Mouse (Mus musculus): Measurements from ENCODE around the gene Trim16. TPM values are rescaled to one million over a fixed set of nuclear protein-coding genes. Genes with fewer than 3 reads are reported as not detected.

Trim16 gene
- polyA plus RNA-seq, 1 experiment: 23.5 TPM

DNA sequence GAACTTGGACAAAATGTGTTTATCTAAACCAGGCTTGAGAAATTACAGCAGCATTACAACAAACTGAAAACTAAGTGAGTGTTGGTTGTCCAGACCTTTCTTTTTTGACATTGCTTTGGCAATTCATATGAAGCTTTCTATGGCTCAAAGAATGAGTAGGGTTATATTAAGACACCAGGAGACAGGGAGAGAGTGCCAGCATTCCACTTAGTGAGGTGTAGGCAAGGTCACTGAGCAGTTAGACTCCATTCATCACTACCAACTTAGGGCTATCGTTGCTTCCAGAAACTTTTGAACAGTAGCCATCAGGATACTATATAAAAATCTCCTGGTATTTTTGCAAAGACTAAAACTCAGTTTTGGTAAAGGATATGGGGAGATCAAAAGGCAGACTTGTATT is 57.4 kb downstream of the Trim16 start:
- no peak for TF ChIP-seq CTCF (IDR thresholded peaks at IDR 0.05; ENCODE audit: borderline replicate concordance, insufficient read depth, low read length)
- TF ChIP-seq POLR2A (IDR thresholded peaks at IDR 0.05; ENCODE audit: low read depth, low read length): no peak
- Histone ChIP-seq H3K4me3 (ENCODE audit: insufficient read depth, low read length) (no peak overlapping the region), H3K27ac (ENCODE audit: insufficient read depth, low read length) (no peak overlapping the region), H3K4me1 (ENCODE audit: control insufficient read depth, insufficient read depth, low read length) (peaks cover 3% of the 10 kb centered on the region)

DNA sequence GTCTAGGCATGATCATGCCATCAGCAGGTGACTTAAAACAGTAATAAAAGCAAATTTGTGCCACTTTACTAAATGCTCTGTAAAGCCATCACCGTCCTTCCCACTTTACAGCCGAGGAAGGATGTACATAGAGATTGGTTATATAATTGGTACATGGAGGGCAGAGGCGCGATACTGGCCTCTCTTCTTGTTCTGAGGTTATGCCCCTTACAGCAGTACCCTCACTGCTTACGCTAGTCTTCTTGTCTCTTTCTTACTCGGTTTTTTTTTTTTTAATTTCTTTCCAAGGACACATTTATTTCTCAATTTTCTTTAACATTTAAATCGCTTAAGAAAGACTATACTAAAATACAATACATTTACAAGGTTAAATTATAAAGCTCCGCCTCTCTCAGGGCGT is 58.7 kb downstream of the Trim16 start:
- H3K27ac ChIP-seq (ENCODE audit: insufficient read depth, low read length): peak overlapping the region; percentile 31; the same call in 1 of the 2 replicates
- TF ChIP-seq POLR2A (IDR thresholded peaks at IDR 0.05; ENCODE audit: low read depth, low read length) (no peak), CTCF (IDR thresholded peaks at IDR 0.05; ENCODE audit: borderline replicate concordance, insufficient read depth, low read length) (no peak)

DNA sequence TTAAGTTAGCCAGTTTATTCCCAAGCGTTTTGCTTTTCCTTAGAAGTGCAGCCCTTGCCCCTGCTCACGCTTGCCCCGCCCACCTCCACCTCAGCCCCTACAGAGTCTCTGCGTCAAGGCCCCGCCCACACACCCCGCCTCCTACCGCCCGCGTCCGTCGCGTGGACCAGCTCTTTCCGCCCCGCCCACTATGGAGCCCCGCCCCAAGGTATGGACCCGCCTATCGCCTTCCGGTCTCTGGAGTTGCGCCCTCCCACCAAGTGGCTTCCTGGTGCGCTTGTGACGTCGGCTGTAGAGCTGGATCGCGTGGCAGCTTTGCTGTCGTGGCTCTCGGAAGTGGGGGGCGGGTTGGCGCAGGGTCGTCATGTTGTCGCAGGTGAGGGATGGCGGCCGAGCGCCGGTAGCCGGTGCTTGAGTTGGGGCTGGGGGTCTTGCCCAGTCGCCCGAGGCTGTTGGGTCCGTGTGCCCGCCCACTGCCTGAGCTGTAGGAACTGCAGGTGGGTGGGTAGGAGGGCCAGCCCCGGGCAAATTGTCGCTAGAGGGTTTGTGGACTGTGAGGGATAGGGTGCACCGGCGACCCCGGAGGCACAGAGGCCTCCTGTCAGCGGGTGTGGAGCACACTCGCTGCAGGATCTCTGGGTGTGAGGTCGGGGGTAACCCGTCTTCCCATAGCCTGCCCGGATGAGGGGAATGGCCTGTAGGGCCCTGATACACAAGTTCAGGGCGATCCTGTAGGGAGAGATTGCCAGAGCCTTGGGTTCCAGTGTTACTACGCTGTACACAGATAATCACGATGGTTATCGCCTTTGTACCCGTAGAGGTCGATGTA is 59.4 kb downstream of the Trim16 start, which contains the start of gene Tvp23b:
Gene Tvp23b (plus strand): TSS at position 236 of the 829 bp plus-strand sequence.
- TF ChIP-seq POLR2A (IDR thresholded peaks at IDR 0.05; ENCODE audit: low read depth, low read length): peak; percentile 91
- TF ChIP-seq CTCF (IDR thresholded peaks at IDR 0.05; ENCODE audit: borderline replicate concordance, insufficient read depth, low read length): no peak
- H3K4me3 ChIP-seq (ENCODE audit: insufficient read depth, low read length): peak within 1 kb of the TSS; percentile 68
- H3K27ac ChIP-seq (ENCODE audit: insufficient read depth, low read length): peak within 1 kb of the TSS; percentile 44
- H3K4me1 ChIP-seq (ENCODE audit: control insufficient read depth, insufficient read depth, low read length): peaks cover 3% of the 10 kb centered on the region

More for the DNA sequence above, 58.7 kb downstream of the Trim16 start:
- H3K4me1 ChIP-seq (ENCODE audit: control insufficient read depth, insufficient read depth, low read length): peaks cover 3% of the 10 kb centered on the region
- peak overlapping the region; percentile 28; the same call in 1 of the 2 replicates for H3K4me3 ChIP-seq (ENCODE audit: insufficient read depth, low read length)

DNA sequence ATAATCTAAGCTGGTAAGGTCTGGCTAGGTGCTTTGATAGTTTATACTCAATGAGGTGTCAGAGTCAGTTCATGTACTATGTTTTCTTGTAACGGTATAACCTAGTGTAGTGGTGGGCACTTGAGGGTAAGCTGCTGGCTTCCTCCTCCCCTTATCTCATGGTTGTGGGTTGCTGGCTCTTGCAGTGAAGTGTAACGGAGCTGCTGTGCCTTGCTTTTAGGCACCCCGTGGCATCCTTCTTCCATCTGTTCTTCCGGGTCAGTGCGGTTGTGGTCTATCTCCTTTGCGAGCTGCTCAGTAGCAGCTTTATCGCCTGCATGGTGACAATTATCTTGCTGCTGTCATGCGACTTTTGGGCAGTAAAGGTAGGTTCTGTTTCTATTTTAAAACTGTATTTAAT is 63.4 kb downstream of the Trim16 start:
- no peak overlapping the region for H3K27ac ChIP-seq (ENCODE audit: insufficient read depth, low read length)
- TF ChIP-seq POLR2A (IDR thresholded peaks at IDR 0.05; ENCODE audit: low read depth, low read length): no peak
- no peak for TF ChIP-seq CTCF (IDR thresholded peaks at IDR 0.05; ENCODE audit: borderline replicate concordance, insufficient read depth, low read length)
- no peak overlapping the region for H3K4me3 ChIP-seq (ENCODE audit: insufficient read depth, low read length)
- H3K4me1 ChIP-seq (ENCODE audit: control insufficient read depth, insufficient read depth, low read length): no peaks in the 10 kb centered on the region; the same call in 1 of the 2 replicates

DNA sequence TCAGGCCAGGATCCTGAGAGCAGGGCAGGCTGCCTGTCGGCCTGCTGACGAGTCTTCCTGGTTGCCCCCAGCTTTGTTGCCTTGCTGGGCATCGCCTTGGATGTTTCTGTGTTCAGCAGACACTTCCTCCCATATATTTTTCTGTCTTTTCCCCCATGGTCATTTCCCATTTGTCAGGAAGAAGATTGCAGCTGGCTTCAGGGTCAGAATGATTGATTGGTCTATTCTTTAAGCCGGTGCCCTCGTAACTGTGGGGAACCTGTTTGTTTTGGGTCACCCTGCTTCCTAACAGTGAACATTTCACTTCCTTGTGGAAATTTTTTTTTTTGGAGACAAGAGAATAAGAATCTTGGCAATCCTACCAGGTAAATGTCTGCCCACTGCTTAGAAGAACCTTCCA is 65.3 kb downstream of the Trim16 start:
- Histone ChIP-seq H3K27ac (ENCODE audit: insufficient read depth, low read length) (no peak overlapping the region), H3K4me1 (ENCODE audit: control insufficient read depth, insufficient read depth, low read length) (no peaks in the 10 kb centered on the region; the same call in 1 of the 2 replicates)
- TF ChIP-seq CTCF (IDR thresholded peaks at IDR 0.05; ENCODE audit: borderline replicate concordance, insufficient read depth, low read length) (no peak), POLR2A (IDR thresholded peaks at IDR 0.05; ENCODE audit: low read depth, low read length) (no peak)

DNA sequence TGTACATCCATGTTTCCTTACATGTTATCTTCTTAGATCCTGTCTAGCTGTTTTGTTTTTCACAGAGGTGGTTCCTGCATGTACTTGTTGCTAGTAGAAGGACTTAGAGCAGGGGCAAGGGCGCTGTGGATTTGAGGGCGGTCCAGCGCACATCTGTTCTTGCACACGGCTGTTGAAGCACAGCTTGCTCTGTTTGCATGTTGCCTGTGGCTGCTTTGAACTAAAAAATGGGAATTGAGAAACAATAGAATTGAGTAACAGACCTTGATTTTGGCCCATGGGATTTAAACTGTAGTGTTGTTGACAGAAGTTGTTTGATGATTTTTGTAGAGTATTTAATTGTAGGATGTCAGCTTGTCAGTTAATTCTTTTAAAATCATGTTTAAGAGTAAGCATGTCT is 70.8 kb downstream of the Trim16 start:
- no peak for TF ChIP-seq CTCF (IDR thresholded peaks at IDR 0.05; ENCODE audit: borderline replicate concordance, insufficient read depth, low read length)
- TF ChIP-seq POLR2A (IDR thresholded peaks at IDR 0.05; ENCODE audit: low read depth, low read length): no peak
- Histone ChIP-seq H3K4me1 (ENCODE audit: control insufficient read depth, insufficient read depth, low read length) (no peaks in the 10 kb centered on the region), H3K27ac (ENCODE audit: insufficient read depth, low read length) (no peak overlapping the region), H3K4me3 (ENCODE audit: insufficient read depth, low read length) (no peak overlapping the region)

More for the DNA sequence above, 65.3 kb downstream of the Trim16 start:
- H3K4me3 ChIP-seq (ENCODE audit: insufficient read depth, low read length): no peak overlapping the region

DNA sequence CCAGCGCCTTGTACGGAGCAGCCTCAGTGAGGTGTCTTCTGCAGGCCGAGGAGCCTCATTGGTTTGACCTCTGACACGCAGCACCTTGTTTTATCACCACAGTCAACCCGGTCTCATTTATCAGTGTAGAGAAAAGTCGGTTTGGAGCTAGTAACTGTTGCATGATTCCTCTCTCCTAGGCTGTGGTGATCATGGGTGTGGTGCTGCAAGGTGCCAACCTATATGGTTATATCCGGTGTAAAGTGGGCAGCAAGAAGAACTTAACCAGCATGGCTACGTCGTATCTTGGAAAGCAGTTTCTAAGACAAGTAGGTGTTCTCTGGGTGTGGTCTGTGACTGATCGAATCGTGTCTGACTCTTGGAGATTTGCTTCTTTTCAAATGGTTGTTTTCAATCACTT is 71.7 kb downstream of the Trim16 start:
- Histone ChIP-seq H3K27ac (ENCODE audit: insufficient read depth, low read length) (no peak overlapping the region), H3K4me1 (ENCODE audit: control insufficient read depth, insufficient read depth, low read length) (no peaks in the 10 kb centered on the region), H3K4me3 (ENCODE audit: insufficient read depth, low read length) (no peak overlapping the region)
- no peak for TF ChIP-seq CTCF (IDR thresholded peaks at IDR 0.05; ENCODE audit: borderline replicate concordance, insufficient read depth, low read length)
- TF ChIP-seq POLR2A (IDR thresholded peaks at IDR 0.05; ENCODE audit: low read depth, low read length): no peak

Other genes with a start within 250 kb of the Trim16 start
- 9.6 and 11.4 TPM in 2 replicates for gene Trpv2, start 245.7 kb upstream of the Trim16 start, polyA plus RNA-seq (2011; ENCODE audit: insufficient read length, low read depth, missing spikeins)
- gene Lrrc75a, start 171.7 kb upstream of the Trim16 start, polyA plus RNA-seq (2011; ENCODE audit: insufficient read length, low read depth, missing spikeins): 10.5 and 12.6 TPM in 2 replicates
- gene Mmgt2, start 171.6 kb upstream of the Trim16 start, polyA plus RNA-seq (2011; ENCODE audit: insufficient read length, low read depth, missing spikeins): 31.3 and 34.0 TPM in 2 replicates
- 7.7 and 8.0 TPM in 2 replicates for gene Zfp287, start 88.3 kb upstream of the Trim16 start, polyA plus RNA-seq (2011; ENCODE audit: insufficient read length, low read depth, missing spikeins)
- gene Gm10428, start 67.1 kb upstream of the Trim16 start, polyA plus RNA-seq (2011; ENCODE audit: insufficient read length, low read depth, missing spikeins): not detected in 2 replicates
- 6.7 and 7.6 TPM in 2 replicates for gene Zfp286, start 30.8 kb upstream of the Trim16 start, polyA plus RNA-seq (2011; ENCODE audit: insufficient read length, low read depth, missing spikeins)
- gene Fbxw10, start 26.8 kb downstream of the Trim16 start, polyA plus RNA-seq (2011; ENCODE audit: insufficient read length, low read depth, missing spikeins): 1.3 and 1.5 TPM in 2 replicates
- 48.6 and 58.2 TPM in 2 replicates for gene Tvp23b, start 59.2 kb downstream of the Trim16 start, polyA plus RNA-seq (2011; ENCODE audit: insufficient read length, low read depth, missing spikeins)
- not detected in 2 replicates for gene Cdrt4, start 131.0 kb downstream of the Trim16 start, polyA plus RNA-seq (2011; ENCODE audit: insufficient read length, low read depth, missing spikeins)
- not detected in 2 replicates for gene Tekt3, start 241.4 kb downstream of the Trim16 start, polyA plus RNA-seq (2011; ENCODE audit: insufficient read length, low read depth, missing spikeins)